Mouse (Mus musculus) adrenal gland, postnatal 14 days (tissue): ENCODE measurements around the gene AW209491. TPM values are rescaled to one million over a fixed set of nuclear protein-coding genes. Genes with fewer than 3 reads are reported as not detected.

Source experiments
- DNase-seq: peaks from one replicate; pipeline ENCODE4 v3.0.0; 2021; ENCODE audit warnings: mixed read lengths
- long read RNA-seq, 2 experiments: library from polyadenylated mRNA; stranded (forward); transcript quantifications; one replicate each; pipeline ENCODE4 v2.0.0; 2021
- total RNA-seq: library from RNA; stranded (reverse); gene quantifications from 2 replicates; pipeline ENCODE4 v1.2.3, GENCODE M21; 2021

Gene AW209491
- total RNA-seq, result 17.2 and 20.5 TPM in 2 replicates
- long read RNA-seq, experiment 1, transcript AW209491-202 (2 exons, 2,035 nt), result minor isoform, 10 of 51 reads
- long read RNA-seq, experiment 1, transcript AW209491-201 (2 exons, 2,914 nt), result major isoform, 38 of 51 reads
- long read RNA-seq, experiment 1, partial matches to known transcripts, result 3 of 51 reads
- long read RNA-seq, experiment 1, other reads (novel, unspliced or antisense), result 0 of 51 reads
- long read RNA-seq, experiment 2, transcript AW209491-202 (2 exons, 2,035 nt), result minor isoform, 7 of 34 reads
- long read RNA-seq, experiment 2, transcript AW209491-201 (2 exons, 2,914 nt), result major isoform, 24 of 34 reads
- long read RNA-seq, experiment 2, partial matches to known transcripts, result 1 of 34 reads
- long read RNA-seq, experiment 2, other reads (novel, unspliced or antisense), result 2 of 34 reads

DNA sequence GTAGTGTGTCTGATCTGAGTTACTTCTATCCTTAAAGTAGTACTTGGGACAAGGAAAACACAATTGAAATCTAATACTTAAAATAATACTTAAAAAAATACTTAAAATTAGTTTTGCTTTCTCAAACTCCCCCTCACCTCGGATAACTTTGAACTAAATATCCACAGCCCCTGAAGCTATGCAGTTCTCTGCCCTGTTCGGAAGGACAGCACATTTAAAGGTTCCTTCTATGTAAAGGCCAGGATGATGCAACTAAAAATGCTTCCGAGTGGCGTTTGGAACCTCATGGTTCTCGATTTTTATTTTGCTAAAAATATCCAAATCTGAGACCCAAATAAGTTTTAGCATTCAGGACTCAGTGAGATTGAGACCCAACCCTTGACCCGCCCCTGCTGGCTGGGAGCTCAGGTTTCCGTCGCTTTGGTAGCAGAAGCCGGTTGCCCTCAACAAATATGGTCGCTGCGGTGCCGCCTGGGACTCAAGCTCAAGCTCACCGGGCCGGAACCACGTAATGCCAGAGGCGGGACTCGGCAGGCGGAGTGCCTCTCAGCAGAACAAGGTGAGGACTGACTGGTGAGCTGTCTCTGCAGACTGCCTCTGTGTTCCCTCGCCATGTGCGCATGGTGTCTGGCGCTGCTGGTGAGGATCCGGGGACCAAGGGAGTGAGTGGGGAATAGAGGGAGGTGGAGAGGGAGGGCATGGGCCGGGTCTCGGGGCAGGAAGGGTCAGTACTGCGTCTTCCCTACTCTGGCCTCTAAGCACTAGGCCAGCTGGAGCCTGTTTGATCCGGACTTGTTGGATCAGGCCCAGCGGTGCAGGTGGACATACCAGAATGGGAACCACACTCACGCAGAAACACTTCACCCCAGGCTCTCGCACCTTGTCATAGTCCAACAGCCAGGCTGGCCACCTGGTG lies at the start of gene AW209491:
Gene AW209491, plus strand, starts transcription at position 429 of the 916 bp plus-strand sequence.
- DNase-seq, result peak; percentile 97

GRCm38 (mm10) chr13:14580392-14580791 lies 49.6 kb upstream of the AW209491 start:
- DNase-seq, result no peak

GRCm38 (mm10) chr13:14602744-14603143 lies 27.2 kb upstream of the AW209491 start:
- no peak for DNase-seq

GRCm38 (mm10) chr13:14607616-14608015 lies 22.3 kb upstream of the AW209491 start:
- DNase-seq, result no peak

DNA sequence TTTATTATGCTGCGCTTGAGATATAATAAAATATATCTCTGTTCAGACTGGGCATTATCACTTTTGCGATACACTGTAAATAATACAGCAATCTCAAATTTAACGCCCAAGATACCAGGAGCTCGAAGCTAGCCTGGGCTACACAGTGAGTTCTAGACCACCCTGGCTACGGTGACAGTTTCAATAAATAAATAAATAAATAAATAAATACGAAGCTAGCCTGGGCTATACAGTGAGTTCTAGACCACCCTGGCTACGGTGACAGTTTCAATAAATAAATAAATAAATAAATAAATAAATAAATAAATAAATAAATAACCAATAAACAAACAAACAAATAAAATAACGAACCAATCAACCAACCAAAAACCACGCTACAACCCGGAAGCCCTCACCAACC lies 17.5 kb upstream of the AW209491 start:
- DNase-seq, result no peak

DNA sequence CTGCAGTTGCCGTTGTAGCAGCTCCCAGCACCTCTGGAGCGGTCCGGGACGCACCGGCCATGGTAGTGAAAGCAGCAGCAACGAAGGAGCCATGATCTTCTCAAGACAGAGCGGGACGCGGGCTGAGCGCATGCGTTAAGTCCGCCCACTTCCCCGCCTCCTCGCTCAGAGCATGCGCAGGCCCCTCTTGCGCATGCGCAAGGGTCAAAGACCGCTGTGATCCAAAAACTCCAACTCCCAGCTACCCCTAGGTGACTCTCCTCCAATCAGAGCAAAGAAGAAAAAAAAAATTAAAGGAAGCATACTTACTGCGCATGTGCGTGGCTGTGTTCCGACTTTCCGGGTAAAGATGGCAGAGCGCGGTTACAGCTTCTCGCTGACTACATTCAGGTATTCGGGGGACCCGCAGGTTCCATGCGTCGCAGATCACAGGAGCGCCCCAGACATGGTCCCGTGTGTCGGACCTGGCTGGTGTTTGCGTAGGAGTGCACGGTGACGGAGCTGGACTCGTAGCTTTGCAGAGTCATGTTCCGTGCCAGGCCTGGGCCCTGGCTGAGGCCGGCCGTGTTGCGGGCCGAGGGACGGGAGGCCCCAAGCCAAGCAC lies 16.9 kb upstream of the AW209491 start, which contains the start of the genes Mrpl32 and Psma2:
Gene Mrpl32, minus strand, starts transcription at position 240 of the 604 bp plus-strand sequence.
Gene Psma2, plus strand, starts transcription at position 315 of the 604 bp plus-strand sequence.
- DNase-seq, result peak; percentile 97

- DNase-seq, result no peak
These were observed 16.4 kb upstream of the AW209491 start for GRCm38 (mm10) chr13:14613553-14613952.

GRCm38 (mm10) chr13:14618724-14619123 lies 11.2 kb upstream of the AW209491 start:
- peak; percentile 75 for DNase-seq

- DNase-seq, result no peak
These were observed 10.0 kb downstream of the AW209491 start for GRCm38 (mm10) chr13:14639998-14640397.

DNA sequence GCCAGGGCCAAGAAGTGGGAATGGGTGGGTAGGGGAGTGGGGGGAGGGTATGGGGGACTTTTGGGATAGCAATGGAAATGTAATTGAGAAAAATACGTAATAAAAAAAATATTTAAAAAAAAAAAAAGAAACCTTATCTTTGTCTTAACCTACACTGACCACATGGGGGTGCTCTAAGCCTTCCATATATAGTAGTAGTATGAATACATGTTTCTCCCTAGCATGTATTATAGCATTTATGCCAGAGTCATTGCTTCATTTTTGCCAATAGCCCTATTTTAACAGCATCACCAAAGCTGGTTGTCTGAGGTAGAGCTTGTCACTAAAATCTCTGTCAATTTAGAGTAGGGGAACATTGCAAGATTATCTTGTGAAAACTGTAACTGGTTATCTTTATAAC lies 19.3 kb downstream of the AW209491 start:
- DNase-seq, result peak; percentile 37

- DNase-seq, result no peak
These were observed 37.2 kb downstream of the AW209491 start for GRCm38 (mm10) chr13:14667107-14667506.

GRCm38 (mm10) chr13:14670342-14670741 lies 40.4 kb downstream of the AW209491 start:
- peak; percentile 6 for DNase-seq

Other genes starting within 250 kb of the AW209491 start
- 0.26 and 0.68 TPM in 2 replicates for gene Hecw1, start 106.9 kb upstream of the AW209491 start, total RNA-seq
- 61.6 and 62.5 TPM in 2 replicates for gene Mrpl32, start 17.0 kb upstream of the AW209491 start, total RNA-seq
- 103 and 112 TPM in 2 replicates for gene Psma2, start 16.9 kb upstream of the AW209491 start, total RNA-seq